Mouse (Mus musculus): ENCODE measurements around the gene Rptn. TPM values are rescaled to one million over a fixed set of nuclear protein-coding genes. Genes with fewer than 3 reads are reported as not detected.
"Not testable (repeated sequence)": the region's sequence is repeated elsewhere in the genome, so short reads cannot be mapped to it uniquely, and the experiment has no call there.

The Rptn gene
- polyA plus RNA-seq, 1 experiment, result not detected

DNA sequence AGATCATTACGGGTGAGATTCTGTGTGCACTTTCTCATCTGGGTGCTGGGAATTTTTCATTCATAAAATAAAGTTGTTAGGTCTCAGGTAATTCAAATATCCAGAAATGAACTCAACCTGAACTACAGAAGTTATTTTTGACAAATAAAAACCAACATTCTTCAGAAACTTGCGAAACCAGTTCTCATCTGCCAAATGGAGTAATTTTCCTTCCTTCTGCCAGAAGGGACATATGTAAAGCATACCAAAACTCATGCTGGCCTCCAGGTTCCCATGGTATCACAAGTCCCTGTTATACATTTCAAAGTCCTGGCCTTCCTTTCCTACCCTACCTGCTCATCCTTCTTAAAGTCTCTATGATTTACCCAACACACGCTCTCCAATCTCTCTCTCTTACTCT lies 10.4 kb downstream of the Rptn start:
- H3K4me3 ChIP-seq (ENCODE audit: insufficient read depth, low read length), result no peak overlapping the region
- H3K4me1 ChIP-seq (ENCODE audit: control insufficient read depth, insufficient read depth, low read length), result no peaks in the 10 kb centered on the region
- H3K27ac ChIP-seq (ENCODE audit: insufficient read depth, low read length), result no peak overlapping the region
- TF ChIP-seq CTCF (IDR thresholded peaks at IDR 0.05; ENCODE audit: borderline replicate concordance, insufficient read depth, low read length) (no peak), POLR2A (IDR thresholded peaks at IDR 0.05; ENCODE audit: low read depth, low read length) (no peak)

DNA sequence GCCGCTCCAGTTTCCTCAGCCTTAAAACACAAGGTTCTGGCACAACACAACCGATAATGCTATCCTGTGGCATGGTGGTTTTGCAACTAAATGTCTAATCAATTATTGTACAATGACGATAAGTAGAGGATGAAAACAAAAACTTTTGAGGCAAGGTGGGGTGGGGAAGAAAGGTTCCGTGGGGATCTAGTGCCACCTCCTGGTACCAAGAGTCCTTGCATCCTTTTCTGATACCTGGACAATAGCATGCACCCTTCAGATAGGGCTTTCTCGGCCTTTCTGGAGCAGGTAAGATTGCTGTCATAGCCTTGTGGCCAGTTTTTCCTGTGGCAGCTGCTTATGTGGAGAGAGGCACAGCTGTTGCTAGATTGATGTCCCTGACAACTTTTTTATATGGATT lies 13.5 kb downstream of the Rptn start:
- Histone ChIP-seq H3K27ac (ENCODE audit: insufficient read depth, low read length) (no peak overlapping the region), H3K4me1 (ENCODE audit: control insufficient read depth, insufficient read depth, low read length) (no peaks in the 10 kb centered on the region), H3K4me3 (ENCODE audit: insufficient read depth, low read length) (no peak overlapping the region)
- TF ChIP-seq CTCF (IDR thresholded peaks at IDR 0.05; ENCODE audit: borderline replicate concordance, insufficient read depth, low read length) (0 out of 2 replicates have a peak, but pooled peaks have one; percentile 24), POLR2A (IDR thresholded peaks at IDR 0.05; ENCODE audit: low read depth, low read length) (no peak)

DNA sequence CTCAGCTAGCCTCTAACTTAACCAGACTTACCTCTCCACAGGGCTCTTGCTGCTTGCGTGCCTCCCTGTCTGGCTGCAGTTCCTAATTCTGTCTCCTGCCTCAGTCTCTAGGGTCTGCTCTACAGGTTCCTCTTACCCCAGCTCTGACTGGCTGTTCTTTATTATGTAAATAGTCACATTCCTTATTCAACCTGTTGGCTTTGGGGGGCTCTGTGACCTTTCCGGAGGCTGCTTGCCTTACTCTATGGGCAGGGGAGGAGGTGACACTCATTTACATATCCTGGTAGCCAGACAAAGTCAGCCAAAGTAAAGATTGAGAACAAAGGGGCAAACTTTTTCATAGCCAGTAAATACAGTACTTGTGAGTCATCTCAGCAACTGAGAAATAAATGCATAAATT lies 18.4 kb downstream of the Rptn start:
- Histone ChIP-seq H3K4me3 (ENCODE audit: insufficient read depth, low read length) (no peak overlapping the region), H3K27ac (ENCODE audit: insufficient read depth, low read length) (no peak overlapping the region), H3K4me1 (ENCODE audit: control insufficient read depth, insufficient read depth, low read length) (no peaks in the 10 kb centered on the region)
- no peak for TF ChIP-seq CTCF (IDR thresholded peaks at IDR 0.05; ENCODE audit: borderline replicate concordance, insufficient read depth, low read length)
- TF ChIP-seq POLR2A (IDR thresholded peaks at IDR 0.05; ENCODE audit: low read depth, low read length), result no peak

DNA sequence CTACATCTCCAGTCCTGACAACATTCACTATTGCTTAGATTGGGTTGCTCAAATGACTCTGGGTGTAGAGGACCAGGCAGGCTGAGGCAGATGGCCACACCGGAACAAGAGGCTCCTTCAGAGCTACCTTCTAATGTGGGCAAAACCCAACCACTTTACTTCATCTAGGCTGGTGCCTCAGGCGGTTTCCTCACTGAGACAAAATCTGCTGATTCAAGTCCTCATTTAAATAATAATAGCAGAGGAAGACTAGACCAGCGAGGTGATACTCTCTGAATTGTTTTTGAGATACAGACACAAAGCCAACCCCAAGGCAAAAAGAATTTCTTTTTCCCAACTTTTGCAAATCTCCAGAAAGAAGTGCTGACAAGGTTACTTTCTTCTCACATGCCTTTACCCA lies 38.2 kb downstream of the Rptn start:
- H3K4me3 ChIP-seq (ENCODE audit: insufficient read depth, low read length), result no peak overlapping the region

DNA sequence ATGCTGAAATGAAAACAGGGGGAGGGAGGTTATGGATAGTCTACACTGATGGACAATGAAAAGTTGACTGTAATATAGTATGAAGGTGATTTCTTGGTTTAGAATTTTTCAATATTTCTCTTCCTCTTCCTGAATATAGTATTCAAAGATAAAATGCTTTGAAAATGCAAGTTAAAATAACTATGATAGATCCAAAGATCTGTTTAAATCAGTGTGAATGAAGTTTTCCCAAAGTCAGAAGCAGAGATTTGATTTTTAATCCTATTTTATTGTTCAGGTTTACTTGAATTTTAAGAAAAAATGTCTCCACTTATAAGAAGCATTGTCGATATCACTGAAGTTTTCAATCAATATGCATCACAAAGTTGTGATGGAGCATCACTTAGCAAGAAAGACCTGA lies 48.5 kb downstream of the Rptn start, which contains the start of gene Tchh:
Gene Tchh (plus strand): TSS at position 301 of the 400 bp plus-strand sequence.
- H3K4me1 ChIP-seq (ENCODE audit: control insufficient read depth, insufficient read depth, low read length), result no peaks in the 10 kb centered on the region
- TF ChIP-seq CTCF (IDR thresholded peaks at IDR 0.05; ENCODE audit: borderline replicate concordance, insufficient read depth, low read length) (no peak), POLR2A (IDR thresholded peaks at IDR 0.05; ENCODE audit: low read depth, low read length) (no peak)
- no peak within 1 kb of the TSS for H3K27ac ChIP-seq (ENCODE audit: insufficient read depth, low read length)
- H3K4me3 ChIP-seq (ENCODE audit: insufficient read depth, low read length), result no peak within 1 kb of the TSS

More for the DNA sequence above, 38.2 kb downstream of the Rptn start:
- H3K27ac ChIP-seq (ENCODE audit: insufficient read depth, low read length), result no peak overlapping the region
- no peaks in the 10 kb centered on the region for H3K4me1 ChIP-seq (ENCODE audit: control insufficient read depth, insufficient read depth, low read length)
- TF ChIP-seq CTCF (IDR thresholded peaks at IDR 0.05; ENCODE audit: borderline replicate concordance, insufficient read depth, low read length) (no peak), POLR2A (IDR thresholded peaks at IDR 0.05; ENCODE audit: low read depth, low read length) (no peak)

GRCm38 (mm10) chr3:93443501-93444101 lies 50.1 kb downstream of the Rptn start:
- Histone ChIP-seq H3K4me1 (ENCODE audit: control insufficient read depth, insufficient read depth, low read length) (no peaks in the 10 kb centered on the region), H3K27ac (ENCODE audit: insufficient read depth, low read length) (no peak overlapping the region), H3K4me3 (ENCODE audit: insufficient read depth, low read length) (peak overlapping the region; percentile 50)
- TF ChIP-seq POLR2A (IDR thresholded peaks at IDR 0.05; ENCODE audit: low read depth, low read length) (no peak), CTCF (IDR thresholded peaks at IDR 0.05; ENCODE audit: borderline replicate concordance, insufficient read depth, low read length) (no peak)

DNA sequence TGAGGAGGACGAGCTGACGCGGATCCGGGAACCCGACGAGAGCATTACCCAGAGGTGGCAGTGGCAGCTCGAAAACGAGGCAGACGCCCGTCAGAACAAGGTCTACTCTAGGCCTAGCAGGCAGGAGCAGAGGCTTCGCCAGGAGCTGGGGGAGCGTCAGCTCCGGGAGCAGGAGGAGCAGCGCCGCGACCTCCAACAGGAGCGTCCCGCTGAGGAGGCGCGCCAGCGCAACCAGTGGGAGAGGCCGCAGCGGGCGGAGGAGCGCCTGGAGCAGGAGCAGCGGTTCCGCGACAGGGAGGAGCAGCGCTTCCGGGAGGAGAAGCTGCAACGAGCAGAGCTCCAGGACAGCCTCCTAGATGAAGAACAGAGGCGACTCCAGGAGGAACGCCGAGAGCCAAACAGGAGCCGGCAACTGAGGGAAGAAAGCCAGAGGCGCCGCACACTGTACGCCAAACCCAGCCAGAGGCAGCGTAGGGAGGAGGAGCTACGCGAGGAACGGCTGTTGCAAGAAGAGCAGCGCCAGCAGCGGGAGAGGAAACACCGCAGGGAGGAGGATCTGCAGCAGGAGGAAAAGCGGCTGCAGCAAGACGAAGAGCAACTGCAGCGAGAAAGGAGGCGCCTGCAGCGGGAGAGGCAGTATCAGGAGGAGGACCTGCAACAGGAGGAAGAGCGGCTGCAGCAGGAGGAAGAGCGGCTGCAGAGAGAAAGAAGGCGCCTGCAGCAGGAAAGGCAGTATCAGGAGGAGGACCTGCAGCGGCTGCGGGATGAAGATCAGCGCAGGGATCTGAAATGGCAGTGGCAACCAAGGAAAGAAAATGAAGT lies 51.1 kb downstream of the Rptn start:
- H3K27ac ChIP-seq (ENCODE audit: insufficient read depth, low read length), result no peak overlapping the region

DNA sequence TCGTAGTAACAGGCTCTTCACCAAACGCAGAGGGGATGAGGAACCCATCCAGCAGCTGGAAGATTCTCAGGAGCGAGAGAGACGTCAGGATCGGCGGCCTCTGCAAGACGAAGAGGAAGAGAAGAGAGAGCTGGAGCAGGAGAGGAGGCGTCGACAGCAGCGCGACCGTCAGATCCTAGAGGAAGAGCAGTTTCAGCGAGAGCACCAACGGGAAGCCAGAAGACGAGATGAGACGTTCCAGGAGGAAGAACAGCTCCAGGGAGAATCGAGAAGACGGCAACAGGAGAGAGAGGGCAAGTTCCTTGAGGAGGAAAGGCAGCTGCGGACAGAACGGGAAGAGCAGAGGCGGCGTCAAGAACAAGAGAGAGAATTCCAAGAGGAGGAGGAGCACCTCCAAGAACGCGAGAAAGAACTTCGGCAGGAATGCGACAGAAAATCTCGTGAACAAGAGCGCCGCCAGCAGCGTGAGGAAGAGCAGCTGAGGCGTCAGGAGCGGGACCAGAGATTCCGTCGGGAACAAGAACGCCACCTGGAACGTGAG lies 51.7 kb downstream of the Rptn start:
- Histone ChIP-seq H3K4me1 (ENCODE audit: control insufficient read depth, insufficient read depth, low read length) (no peaks in the 10 kb centered on the region), H3K4me3 (ENCODE audit: insufficient read depth, low read length) (peak overlapping the region; percentile 50), H3K27ac (ENCODE audit: insufficient read depth, low read length) (no peak overlapping the region)
- TF ChIP-seq POLR2A (IDR thresholded peaks at IDR 0.05; ENCODE audit: low read depth, low read length), result no peak
- TF ChIP-seq CTCF (IDR thresholded peaks at IDR 0.05; ENCODE audit: borderline replicate concordance, insufficient read depth, low read length), result peak; percentile 24; the same call in 1 of the 2 replicates

More for the DNA sequence above, 51.1 kb downstream of the Rptn start:
- H3K4me1 ChIP-seq (ENCODE audit: control insufficient read depth, insufficient read depth, low read length), result no peaks in the 10 kb centered on the region
- H3K4me3 ChIP-seq (ENCODE audit: insufficient read depth, low read length), result peak overlapping the region; percentile 50
- TF ChIP-seq POLR2A (IDR thresholded peaks at IDR 0.05; ENCODE audit: low read depth, low read length), result no peak
- no peak for TF ChIP-seq CTCF (IDR thresholded peaks at IDR 0.05; ENCODE audit: borderline replicate concordance, insufficient read depth, low read length)

GRCm38 (mm10) chr3:93446128-93446755 lies 52.7 kb downstream of the Rptn start:
- H3K4me3 ChIP-seq (ENCODE audit: insufficient read depth, low read length), result peak overlapping the region; percentile 41
- TF ChIP-seq POLR2A (IDR thresholded peaks at IDR 0.05; ENCODE audit: low read depth, low read length) (no peak), CTCF (IDR thresholded peaks at IDR 0.05; ENCODE audit: borderline replicate concordance, insufficient read depth, low read length) (no peak)
- H3K27ac ChIP-seq (ENCODE audit: insufficient read depth, low read length), result no peak overlapping the region

GRCm38 (mm10) chr3:93446756-93447137 lies 53.2 kb downstream of the Rptn start:
- H3K27ac ChIP-seq (ENCODE audit: insufficient read depth, low read length), result not testable (repeated sequence)
- H3K4me3 ChIP-seq (ENCODE audit: insufficient read depth, low read length), result peak overlapping the region; percentile 41

More at GRCm38 (mm10) chr3:93446128-93446755, 52.7 kb downstream of the Rptn start:
- H3K4me1 ChIP-seq (ENCODE audit: control insufficient read depth, insufficient read depth, low read length), result no peaks in the 10 kb centered on the region

More at GRCm38 (mm10) chr3:93446756-93447137, 53.2 kb downstream of the Rptn start:
- not testable (repeated sequence) for H3K4me1 ChIP-seq (ENCODE audit: control insufficient read depth, insufficient read depth, low read length)

All from embryonic fibroblast, embryonic 13.5 days (primary cell).